In the genomic region with DNA sequence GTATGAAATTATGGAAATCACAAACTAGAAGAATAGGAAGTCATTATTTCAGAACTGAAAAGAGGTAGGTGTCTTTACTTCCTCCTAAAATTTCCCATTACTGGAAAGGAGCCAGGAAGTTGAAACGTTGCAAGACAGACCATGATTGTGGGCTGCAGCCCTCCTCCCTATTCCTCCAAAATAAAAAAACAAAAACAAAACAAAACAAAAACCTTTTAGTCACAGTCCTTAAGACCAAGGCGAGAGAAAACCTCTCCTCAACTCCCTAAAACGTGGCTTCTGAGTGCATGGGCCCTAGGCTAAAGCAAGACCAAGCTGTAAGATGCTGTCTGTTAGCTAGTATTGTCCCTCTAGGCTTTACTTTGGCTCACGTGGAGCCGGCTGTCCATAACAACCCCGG, we compare ENCODE assay signal across 10 mouse cellular contexts. TPM values are rescaled to one million over a fixed set of nuclear protein-coding genes. Genes with fewer than 3 reads are reported as not detected.
DNase-seq lines count a peak whose midpoint lies in the region; ATAC-seq and TF ChIP-seq lines count a peak whose summit lies in the region.
"Had no signal": no experiment of that assay in that cellular context is flagged by ENCODE, and none has a peak within 500 bp of the region (broad histone marks: within the 10 kb centered on the region; RNA-seq: fewer than 3 reads in every experiment).

No protein-coding gene starts in this region.

- H3K36me3 ChIP-seq in embryonic facial prominence, embryonic 12.5 days: no peaks in the 10 kb centered on the region
- no peaks in the 10 kb centered on the region for H3K36me3 ChIP-seq in forebrain, postnatal 0 days (ENCODE audit: insufficient read depth)
- no peaks in the 10 kb centered on the region for H3K36me3 ChIP-seq in midbrain, embryonic 13.5 days

- H3K9ac ChIP-seq in embryonic facial prominence, embryonic 12.5 days: 0 out of 2 replicates have a peak overlapping the region, but pooled peaks have one; percentile 49
- H3K9ac ChIP-seq in forebrain, postnatal 0 days: peak overlapping the region; percentile 96
- peak overlapping the region; percentile 85 for H3K9ac ChIP-seq in midbrain, embryonic 13.5 days (replicated peaks)

- ATAC-seq in embryonic facial prominence, embryonic 12.5 days (ENCODE audit: insufficient number of reproducible peaks, insufficient read depth, low FRiP score, low TSS enrichment): no peak
- ATAC-seq in forebrain, postnatal 0 days: peak; percentile 0; the same call in 1 of the 2 replicates
- ATAC-seq in midbrain, embryonic 13.5 days: peak; percentile 7

- H3K27me3 ChIP-seq in embryonic facial prominence, embryonic 12.5 days: peaks cover 52% of the 10 kb centered on the region
- no peaks in the 10 kb centered on the region for H3K27me3 ChIP-seq in forebrain, postnatal 0 days (ENCODE audit: insufficient read depth, low read length)
- H3K27me3 ChIP-seq in midbrain, embryonic 13.5 days: no peaks in the 10 kb centered on the region

- no peak for TF ChIP-seq CTCF in forebrain, postnatal 0 days (IDR thresholded peaks at IDR 0.05; ENCODE audit: low read depth)

- peak overlapping the region; percentile 43 for H3K4me3 ChIP-seq in embryonic facial prominence, embryonic 12.5 days
- peak overlapping the region; percentile 75 for H3K4me3 ChIP-seq in forebrain, postnatal 0 days (ENCODE audit: low read depth, low read length)
- peak overlapping the region; percentile 96 for H3K4me3 ChIP-seq in midbrain, embryonic 13.5 days (replicated peaks)

- no peaks in the 10 kb centered on the region for H3K9me3 ChIP-seq in embryonic facial prominence, embryonic 12.5 days
- H3K9me3 ChIP-seq in forebrain, postnatal 0 days (ENCODE audit: low read length): no peaks in the 10 kb centered on the region
- H3K9me3 ChIP-seq in midbrain, embryonic 13.5 days: no peaks in the 10 kb centered on the region

- H3K4me1 ChIP-seq in embryonic facial prominence, embryonic 12.5 days: peaks cover 18% of the 10 kb centered on the region
- peaks cover 11% of the 10 kb centered on the region; the same call in 1 of the 2 replicates for H3K4me1 ChIP-seq in forebrain, postnatal 0 days (ENCODE audit: insufficient read depth)
- H3K4me1 ChIP-seq in midbrain, embryonic 13.5 days (replicated peaks): peaks cover 75% of the 10 kb centered on the region

- peak overlapping the region; percentile 92 for H3K4me2 ChIP-seq in embryonic facial prominence, embryonic 12.5 days (replicated peaks)
- H3K4me2 ChIP-seq in forebrain, postnatal 0 days (ENCODE audit: low read depth): peak overlapping the region; percentile 98
- H3K4me2 ChIP-seq in midbrain, embryonic 13.5 days (replicated peaks): peak overlapping the region; percentile 91

- peak overlapping the region; percentile 63; the same call in 1 of the 2 replicates for H3K27ac ChIP-seq in embryonic facial prominence, embryonic 12.5 days
- H3K27ac ChIP-seq in forebrain, postnatal 0 days (ENCODE audit: low read depth, low read length): peak overlapping the region; percentile 99
- H3K27ac ChIP-seq in midbrain, embryonic 13.5 days: peak overlapping the region; percentile 100

- DNase-seq in kidney, adult 9 months: peak; percentile 13
- DNase-seq in kidney, postnatal 25 days: no peak
- DNase-seq in forebrain, postnatal 0 days: no peak
- DNase-seq in gastrocnemius, postnatal 4 days (ENCODE audit: low spot score in 2 of 2): no peak
- no peak for DNase-seq in right cerebral cortex, postnatal 25 days
- DNase-seq in frontal cortex, postnatal 36 days (ENCODE audit: low spot score in 2 of 2): no peak
- DNase-seq: lung, postnatal 36 days; thymus, postnatal 4 days had no signal

- WGBS in embryonic facial prominence, embryonic 12.5 days: 2% methylated on average over 6 of the region's 6 CpGs
- 3% methylated on average over 6 of the region's 6 CpGs for WGBS in forebrain, postnatal 0 days
- WGBS in midbrain, embryonic 13.5 days: 4% methylated on average over 6 of the region's 6 CpGs

RNA-seq across cellular contexts. Expression of a gene that starts 11.7 kb away (rescaled TPM):
- polyA plus RNA-seq in embryonic facial prominence, embryonic 12.5 days (2016; fragmentation: Nextera tagmentation; extraction: Ambion mirVana): 10.3 and 12.1 TPM in 2 replicates
- 76.9 and 81.4 TPM in 2 replicates for total RNA-seq in forebrain, postnatal 0 days (2014; rRNA removed)
- 22.7 and 28.0 TPM in 2 replicates for polyA plus RNA-seq in forebrain, postnatal 0 days (2015; fragmentation: Nextera tagmentation; extraction: Ambion mirVana)
- 28.2 and 28.4 TPM in 2 replicates for polyA plus RNA-seq in midbrain, embryonic 13.5 days (2015; fragmentation: Nextera tagmentation; extraction: Ambion mirVana)
- total RNA-seq in gastrocnemius, postnatal 4 days (2021): under 1 TPM in 1 of 2 experiments, not detected in 1; 0.05 TPM

Comparison
In these comparisons a context has a peak if more than half of its experiments do, and no peak if none do; other contexts are left out.
1. H3K4me3 ChIP-seq: peak in every context shown above with its lines; median percentile 96 in midbrain, embryonic 13.5 days; 75 in forebrain, postnatal 0 days; 43 in embryonic facial prominence, embryonic 12.5 days.